Mouse (Mus musculus) left cerebral cortex, adult 18-20 months (tissue): ENCODE measurements around the gene Zfp853. TPM values are rescaled to one million over a fixed set of nuclear protein-coding genes. Genes with fewer than 3 reads are reported as not detected.

Experiments used
- DNase-seq, 2 experiments: peaks; one replicate each; pipeline ENCODE4 v3.0.0; 2021 to 2022; ENCODE audit warnings: low spot score in 2 of 2, mixed read lengths in 1 of 2
- total RNA-seq, 2 experiments: library from RNA; stranded (reverse); gene quantifications; 2 replicates each; pipeline ENCODE4 v1.2.3; 2021

Gene Zfp853
- total RNA-seq, 2 experiments from 2014 or later, result 4.1 to 4.4 TPM

- DNase-seq, result no peak
These were observed 1.4 kb upstream of the Zfp853 start for GRCm38 (mm10) chr5:143294862-143295261.

GRCm38 (mm10) chr5:143292879-143293278 is 544 bp downstream of the Zfp853 start:
- DNase-seq, result no peak

GRCm38 (mm10) chr5:143289299-143289698 is 4.1 kb downstream of the Zfp853 start:
- DNase-seq, result no peak

- no peak for DNase-seq
These were observed 5.0 kb downstream of the Zfp853 start for GRCm38 (mm10) chr5:143288378-143288911.

- DNase-seq, result no peak
These were observed 5.6 kb downstream of the Zfp853 start for GRCm38 (mm10) chr5:143287774-143288328.

- DNase-seq, result no peak
These were observed 8.7 kb downstream of the Zfp853 start for GRCm38 (mm10) chr5:143284762-143285161.

GRCm38 (mm10) chr5:143279247-143279646 is 14.2 kb downstream of the Zfp853 start:
- no peak for DNase-seq

- DNase-seq, result no peak
These were observed 17.7 kb downstream of the Zfp853 start for GRCm38 (mm10) chr5:143275761-143276160.

GRCm38 (mm10) chr5:143272540-143273330 is 20.7 kb downstream of the Zfp853 start:
- no peak for DNase-seq

GRCm38 (mm10) chr5:143272108-143272507 is 21.3 kb downstream of the Zfp853 start:
- DNase-seq, result no peak

GRCm38 (mm10) chr5:143271642-143272041 is 21.8 kb downstream of the Zfp853 start:
- no peak for DNase-seq

GRCm38 (mm10) chr5:143270151-143270519 is 23.3 kb downstream of the Zfp853 start:
- DNase-seq, result no peak

GRCm38 (mm10) chr5:143269363-143270150 is 23.9 kb downstream of the Zfp853 start, which contains the start of gene Zfp316:
Gene Zfp316 (minus strand): TSS chr5:143270022.
- peak; percentile 73 to 74 for DNase-seq

- DNase-seq, result no peak
These were observed 24.4 kb downstream of the Zfp853 start for GRCm38 (mm10) chr5:143268985-143269362.

GRCm38 (mm10) chr5:143266794-143267193 is 26.6 kb downstream of the Zfp853 start:
- DNase-seq, result no peak

- no peak for DNase-seq
These were observed 28.0 kb downstream of the Zfp853 start for GRCm38 (mm10) chr5:143265409-143265808.

GRCm38 (mm10) chr5:143264689-143265088 is 28.7 kb downstream of the Zfp853 start:
- no peak for DNase-seq

GRCm38 (mm10) chr5:143261636-143262035 is 31.8 kb downstream of the Zfp853 start:
- DNase-seq, result peak in 1 of 2 experiments; percentile 27

- DNase-seq, result no peak
These were observed 37.6 kb downstream of the Zfp853 start for GRCm38 (mm10) chr5:143255802-143256201.

- DNase-seq, result no peak
These were observed 38.3 kb downstream of the Zfp853 start for GRCm38 (mm10) chr5:143255131-143255519.

GRCm38 (mm10) chr5:143254487-143255130 is 38.8 kb downstream of the Zfp853 start:
- no peak for DNase-seq
